Mouse (Mus musculus) 3134 (cell line): ENCODE measurements around the gene Egln2.
A peak's percentile ranks its signal among the peaks of the same experiment; 100 is the strongest.

ENCODE experiments used
- DNase-seq: peaks from one replicate; pipeline ENCODE4 v3.0.0-alpha.2; 2011; ENCODE audit warnings: low spot score; ENCODE audit not compliant: insufficient read length; ENCODE audit errors: extremely low read depth

Gene Egln2

GRCm38 (mm10) chr7:27166614-27167474 is at the start of gene Egln2:
TSS of gene Egln2 (minus strand) at chr7:27166802.
- DNase-seq, result peak; percentile 82

- DNase-seq, result no peak
These were observed 46.0 kb upstream of the Egln2 start for GRCm38 (mm10) chr7:27212626-27213025.

- no peak for DNase-seq
These were observed 37.3 kb upstream of the Egln2 start for GRCm38 (mm10) chr7:27203730-27204449.

- DNase-seq, result no peak
These were observed 32.2 kb upstream of the Egln2 start for GRCm38 (mm10) chr7:27198779-27199178.

GRCm38 (mm10) chr7:27198355-27198754 is 31.8 kb upstream of the Egln2 start:
- DNase-seq, result no peak

- DNase-seq, result no peak
These were observed 31.0 kb upstream of the Egln2 start for GRCm38 (mm10) chr7:27197634-27198033.

GRCm38 (mm10) chr7:27197136-27197535 is 30.5 kb upstream of the Egln2 start:
- no peak for DNase-seq

- DNase-seq, result peak; percentile 93
These were observed 29.3 kb upstream of the Egln2 start, which contains the start of the genes BC024978 and Snrpa for GRCm38 (mm10) chr7:27195681-27196611. TSS of gene BC024978 (plus strand) at chr7:27195781. TSS of gene Snrpa (minus strand) at chr7:27196271.

- DNase-seq, result no peak
These were observed 27.1 kb upstream of the Egln2 start for GRCm38 (mm10) chr7:27193731-27194130.

- no peak for DNase-seq
These were observed 25.8 kb upstream of the Egln2 start for GRCm38 (mm10) chr7:27192434-27192833.

GRCm38 (mm10) chr7:27189271-27189931 is 22.8 kb upstream of the Egln2 start:
- no peak for DNase-seq

- no peak for DNase-seq
These were observed 19.4 kb upstream of the Egln2 start for GRCm38 (mm10) chr7:27185986-27186385.

- peak; percentile 36 for DNase-seq
These were observed 18.4 kb upstream of the Egln2 start for GRCm38 (mm10) chr7:27184964-27185363.

- DNase-seq, result no peak
These were observed 15.9 kb upstream of the Egln2 start for GRCm38 (mm10) chr7:27182498-27182897.

GRCm38 (mm10) chr7:27180837-27181695 is 14.5 kb upstream of the Egln2 start, which contains the start of the genes Gm21983 and Mia:
TSS of gene Gm21983 (minus strand) at chr7:27181086.
TSS of gene Mia (minus strand) at chr7:27181157.
- DNase-seq, result no peak

- no peak for DNase-seq
These were observed 13.4 kb upstream of the Egln2 start for GRCm38 (mm10) chr7:27180036-27180435.

- no peak for DNase-seq
These were observed 12.8 kb upstream of the Egln2 start for GRCm38 (mm10) chr7:27179217-27179918.
